Mouse (Mus musculus): ENCODE measurements around the gene Hepacam2.
"Not testable (repeated sequence)": the region's sequence is repeated elsewhere in the genome, so short reads cannot be mapped to it uniquely, and the experiment has no call there.

Hepacam2 gene

DNA sequence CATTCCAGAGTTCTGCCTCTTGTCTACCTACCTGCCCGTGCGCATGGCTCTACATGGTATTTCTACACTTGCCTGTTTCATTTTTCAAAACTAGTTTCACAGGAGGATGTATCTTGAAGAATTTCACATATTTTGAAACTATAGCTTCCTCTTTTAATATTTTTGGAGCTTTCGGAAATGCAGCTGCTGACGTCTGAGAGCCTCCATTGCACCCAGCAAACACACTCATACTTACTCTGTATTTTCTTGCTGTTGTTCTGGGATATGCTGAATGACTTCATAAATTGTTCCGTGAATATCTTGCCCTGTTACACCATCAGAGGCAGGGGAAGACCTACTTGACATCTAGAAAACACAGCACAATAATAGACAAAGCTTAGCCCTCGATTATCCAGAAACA lies 35.1 kb downstream of the Hepacam2 start:
- DNase-seq: no peak

DNA sequence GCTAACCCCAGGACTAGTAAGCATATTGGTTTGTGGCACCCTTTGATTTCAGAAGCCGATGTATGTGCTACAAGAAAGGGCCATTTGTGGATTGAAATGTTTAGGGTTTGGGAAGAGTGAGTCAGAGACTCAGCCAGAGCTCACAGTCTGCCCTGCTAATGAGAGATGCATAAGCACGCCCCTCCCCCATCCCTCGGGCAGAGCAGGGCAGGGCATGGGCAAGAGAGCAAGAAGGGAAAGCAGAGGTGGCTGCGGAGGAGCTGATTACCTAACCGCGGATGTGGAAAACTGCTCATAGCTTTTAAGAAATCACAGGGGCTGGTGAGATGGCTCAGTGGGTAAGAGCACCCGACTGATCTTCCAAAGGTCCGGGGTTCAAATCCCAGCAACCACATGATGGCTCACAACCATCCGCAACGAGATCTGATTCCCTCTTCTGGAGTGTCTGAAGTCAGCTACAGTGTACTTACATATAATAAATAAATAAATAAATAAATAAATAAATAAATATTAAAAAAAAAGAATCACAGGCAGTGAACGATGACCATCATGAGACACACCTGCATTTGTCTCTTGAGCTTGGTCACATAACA lies 42.1 kb downstream of the Hepacam2 start:
- no peak for DNase-seq

DNA sequence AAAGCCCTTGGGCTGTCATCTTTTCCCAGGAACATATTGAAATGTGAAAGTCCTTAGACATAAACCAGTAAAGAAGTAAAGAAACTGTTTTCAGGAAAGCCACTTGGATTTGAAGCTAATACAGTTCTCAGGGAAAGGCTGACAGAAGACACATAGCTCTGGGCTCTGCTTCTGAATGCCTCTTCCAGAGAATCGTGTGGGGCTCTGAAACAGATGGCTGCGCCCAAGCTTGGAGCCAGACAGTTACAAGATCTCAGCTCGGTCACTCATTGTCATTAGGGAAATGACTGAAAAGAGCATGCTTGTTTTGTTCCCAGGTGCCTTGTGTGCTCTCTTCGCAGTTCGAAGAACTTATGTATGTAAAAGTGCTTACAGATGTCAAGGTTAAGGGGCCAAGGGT lies 43.7 kb downstream of the Hepacam2 start:
- DNase-seq: no peak

- DNase-seq: peak; percentile 45
Measured at GRCm38 (mm10) chr6:3447404-3447803, 50.7 kb downstream of the Hepacam2 start.

GRCm38 (mm10) chr6:3443905-3444304 lies 54.2 kb downstream of the Hepacam2 start:
- no peak for DNase-seq

DNA sequence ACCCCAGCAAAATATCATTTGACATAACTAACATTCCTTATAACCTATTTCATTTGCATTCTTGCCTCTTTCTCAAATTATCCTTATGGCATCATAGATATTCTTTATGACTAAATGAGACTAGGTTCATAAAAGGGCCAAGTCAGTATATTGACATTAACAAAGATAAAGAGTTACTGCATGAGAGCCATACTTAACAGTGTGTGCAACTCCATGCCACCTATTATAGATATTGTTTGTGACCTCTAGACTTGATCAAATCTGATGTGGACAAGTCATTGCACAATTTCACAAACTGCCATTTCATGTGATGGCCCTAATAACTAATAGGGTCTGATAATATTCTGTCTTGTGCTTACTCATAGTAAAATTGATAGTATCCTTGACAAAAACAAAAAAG lies 62.0 kb downstream of the Hepacam2 start:
- DNase-seq: no peak

- DNase-seq: not testable (repeated sequence)
Measured at GRCm38 (mm10) chr6:3430976-3431375, 67.1 kb downstream of the Hepacam2 start.

DNA sequence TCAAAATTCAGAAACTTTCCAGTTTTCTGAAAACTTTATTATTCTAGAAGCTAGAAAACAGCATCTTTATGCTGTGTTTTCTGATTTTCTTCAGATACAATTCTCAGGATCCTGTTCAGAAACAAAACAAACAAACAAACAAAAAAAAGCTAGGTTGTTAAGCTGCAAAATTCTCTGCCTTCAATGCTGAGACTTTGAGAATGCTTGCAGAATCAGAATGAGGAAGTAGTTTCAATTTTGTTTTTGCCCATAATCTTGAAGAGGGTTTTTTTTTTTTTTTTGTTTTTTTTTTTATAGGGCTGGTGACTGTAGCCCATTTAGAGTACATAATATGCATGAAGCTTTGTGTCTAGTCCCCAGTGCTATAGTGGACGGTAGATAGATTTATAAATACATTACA lies 71.1 kb downstream of the Hepacam2 start:
- no peak for DNase-seq

GRCm38 (mm10) chr6:3425333-3425732 lies 72.8 kb downstream of the Hepacam2 start:
- not testable (repeated sequence) for DNase-seq

GRCm38 (mm10) chr6:3424613-3425277 lies 73.4 kb downstream of the Hepacam2 start:
- not testable (repeated sequence) for DNase-seq

All from right cerebral cortex, postnatal 25 days (tissue).